Mouse (Mus musculus): ENCODE data around the gene Chchd10. TPM values are rescaled to one million over a fixed set of nuclear protein-coding genes. Genes with fewer than 3 reads are reported as not detected.

Gene Chchd10
- total and polyA plus RNA-seq, 3 experiments, result 147 to 540 (median 254) TPM

- no peaks in the 10 kb centered on the region for H3K27me3 ChIP-seq (replicated peaks)
- TF ChIP-seq POLR2A (IDR thresholded peaks at IDR 0.05; ENCODE audit: low read depth, low read length), result no peak
- no peak for TF ChIP-seq MAX (IDR thresholded peaks at IDR 0.05; ENCODE audit: low read length)
- TF ChIP-seq HCFC1 (IDR thresholded peaks at IDR 0.05; ENCODE audit: low read depth, low read length), result no peak
- TF ChIP-seq CHD2 (IDR thresholded peaks at IDR 0.05; ENCODE audit: low read length), result no peak
- TF ChIP-seq ZKSCAN1 (IDR thresholded peaks at IDR 0.05; ENCODE audit: borderline replicate concordance, low read depth, low read length), result no peak
- TF ChIP-seq USF2 (conservative IDR thresholded peaks at IDR 0.05; ENCODE audit: low read depth, low read length), result no peak
- no peak for TF ChIP-seq TCF12 (IDR thresholded peaks at IDR 0.05; ENCODE audit: low read depth, low read length)
- TF ChIP-seq MAFK (IDR thresholded peaks at IDR 0.05; ENCODE audit: insufficient replicate concordance, low read length), result no peak
- TF ChIP-seq MYC (IDR thresholded peaks at IDR 0.05; ENCODE audit: low read depth, low read length), result no peak
- no peak for TF ChIP-seq BHLHE40 (IDR thresholded peaks at IDR 0.05; ENCODE audit: low read depth, low read length)
- TF ChIP-seq PAX5 (IDR thresholded peaks at IDR 0.05; ENCODE audit: low read length), result no peak
- TF ChIP-seq MEF2A (IDR thresholded peaks at IDR 0.05; ENCODE audit: borderline replicate concordance, low read depth, low read length), result no peak
- dilution Hi-C loops (cut with MboI; ENCODE audit: extremely low pct_ligation_motif_present, extremely low pct_unique_long_range_greater_than_20kb, low sequenced_read_pairs), result no loop called here
- in situ Hi-C loops (cut with MboI; ENCODE audit: low pct_ligation_motif_present, low pct_unique_long_range_greater_than_20kb, low sequenced_read_pairs), result loop anchor here (10.0 kb wide), 1 partner anchor 136 kb away; the partner anchor contains the start of gene Slc5a4b
- H3K9ac ChIP-seq (ENCODE audit: insufficient read depth, low read depth), result no peak overlapping the region
- peaks cover 23 to 36% of the 10 kb centered on the region in 2 experiments for H3K4me1 ChIP-seq (ENCODE audit: control insufficient read depth in 1 of 2, insufficient read depth in 2 of 2)
- no peak overlapping the region for H3K4me3 ChIP-seq (replicated peaks in 1 of 3; ENCODE audit: low read depth in 2 of 3, low read length in 2 of 3, poor library complexity in 1 of 3)
- H3K79me2 ChIP-seq (replicated peaks; ENCODE audit: control insufficient read depth, extremely low read depth, insufficient read depth, poor library complexity, severe bottlenecking), result no peaks in the 10 kb centered on the region
- DNase-seq (ENCODE audit: extremely low read depth), result no peak
- H3K4me2 ChIP-seq (ENCODE audit: insufficient read depth, low read depth, poor library complexity, severe bottlenecking), result no peak overlapping the region
- no peaks in the 10 kb centered on the region for H3K36me3 ChIP-seq (replicated peaks in 1 of 2; ENCODE audit: control insufficient read depth in 1 of 2, insufficient read depth in 1 of 2, low read length in 1 of 2)
- H3K27ac ChIP-seq (ENCODE audit: insufficient read depth, low read depth), result no peak overlapping the region
- H3K9me3 ChIP-seq (replicated peaks; ENCODE audit: low read length), result peaks cover 3% of the 10 kb centered on the region
These were observed 45.9 kb downstream of the Chchd10 start for GRCm38 (mm10) chr10:75978835-75979157.

DNA sequence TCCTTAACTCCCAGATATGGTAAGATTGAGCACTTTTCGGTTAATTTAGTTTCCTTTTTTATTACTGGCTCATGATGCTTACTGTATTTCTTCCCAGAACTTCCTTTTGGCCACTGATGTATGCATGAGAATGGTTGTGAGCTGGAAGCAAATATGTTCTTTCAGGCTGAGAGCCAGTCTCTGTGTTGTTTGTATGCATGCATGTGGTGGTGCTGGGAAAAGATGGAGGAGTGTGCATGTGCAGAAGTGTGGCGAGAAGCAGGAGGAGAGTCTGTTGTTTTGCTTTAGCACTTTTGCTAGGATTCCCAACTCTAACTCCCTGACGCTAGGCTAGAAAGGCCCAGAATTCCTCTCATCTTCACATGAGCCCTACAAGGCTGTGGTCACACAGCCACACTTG, 46.5 kb downstream of the Chchd10 start:
- dilution Hi-C loops (cut with MboI; ENCODE audit: extremely low pct_ligation_motif_present, extremely low pct_unique_long_range_greater_than_20kb, low sequenced_read_pairs), result no loop called here

More for the DNA sequence above, 46.5 kb downstream of the Chchd10 start:
- Histone ChIP-seq H3K27me3 (replicated peaks) (no peaks in the 10 kb centered on the region), H3K27ac (ENCODE audit: insufficient read depth, low read depth) (no peak overlapping the region), H3K4me1 (ENCODE audit: control insufficient read depth in 1 of 2, insufficient read depth in 2 of 2) (peaks cover 23 to 36% of the 10 kb centered on the region in 2 experiments), H3K36me3 (replicated peaks in 1 of 2; ENCODE audit: control insufficient read depth in 1 of 2, insufficient read depth in 1 of 2, low read length in 1 of 2) (no peaks in the 10 kb centered on the region), H3K9ac (ENCODE audit: insufficient read depth, low read depth) (no peak overlapping the region), H3K9me3 (replicated peaks; ENCODE audit: low read length) (no peaks in the 10 kb centered on the region), H3K79me2 (replicated peaks; ENCODE audit: control insufficient read depth, extremely low read depth, insufficient read depth, poor library complexity, severe bottlenecking) (no peaks in the 10 kb centered on the region), H3K4me2 (ENCODE audit: insufficient read depth, low read depth, poor library complexity, severe bottlenecking) (no peak overlapping the region), H3K4me3 (replicated peaks in 1 of 3; ENCODE audit: low read depth in 2 of 3, low read length in 2 of 3, poor library complexity in 1 of 3) (no peak overlapping the region)
- in situ Hi-C loops (cut with MboI; ENCODE audit: low pct_ligation_motif_present, low pct_unique_long_range_greater_than_20kb, low sequenced_read_pairs), result loop anchor here (10.0 kb wide), 1 partner anchor 135 kb away; the partner anchor contains the start of gene Slc5a4b
- DNase-seq (ENCODE audit: extremely low read depth), result no peak
- no peak for TF ChIP-seq ZKSCAN1 (IDR thresholded peaks at IDR 0.05; ENCODE audit: borderline replicate concordance, low read depth, low read length)
- no peak for TF ChIP-seq EP300 (IDR thresholded peaks at IDR 0.05; ENCODE audit: low read length)
- TF ChIP-seq HCFC1 (IDR thresholded peaks at IDR 0.05; ENCODE audit: low read depth, low read length), result no peak
- TF ChIP-seq BHLHE40 (IDR thresholded peaks at IDR 0.05; ENCODE audit: low read depth, low read length), result no peak
- TF ChIP-seq ZC3H11A (IDR thresholded peaks at IDR 0.05; ENCODE audit: low read depth, low read length), result no peak
- TF ChIP-seq RCOR1 (conservative IDR thresholded peaks at IDR 0.05; ENCODE audit: low read depth, low read length), result no peak
- TF ChIP-seq ZNF384 (IDR thresholded peaks at IDR 0.05; ENCODE audit: low read depth, low read length), result no peak
- no peak for TF ChIP-seq MXI1 (IDR thresholded peaks at IDR 0.05; ENCODE audit: low read depth, low read length)
- TF ChIP-seq POLR2A (IDR thresholded peaks at IDR 0.05; ENCODE audit: low read depth, low read length), result no peak
- no peak for TF ChIP-seq NRF1 (IDR thresholded peaks at IDR 0.05; ENCODE audit: low read depth, low read length)
- TF ChIP-seq JUND (conservative IDR thresholded peaks at IDR 0.05; ENCODE audit: low read depth, low read length), result no peak
- no peak for TF ChIP-seq CHD2 (IDR thresholded peaks at IDR 0.05; ENCODE audit: low read length)
- no peak for TF ChIP-seq JUN (IDR thresholded peaks at IDR 0.05; ENCODE audit: insufficient read depth, low read depth, low read length)

Other genes with a start within 250 kb of the Chchd10 start
- gene Cabin1, start 168.8 kb upstream of the Chchd10 start, total RNA-seq (2012; rRNA removed), result 29.0 and 35.8 TPM in 2 replicates
- gene Cabin1, start 168.8 kb upstream of the Chchd10 start, total RNA-seq (2014; rRNA removed), result 11.8 and 12.0 TPM in 2 replicates
- 38.9 and 46.0 TPM in 2 replicates for gene Cabin1, start 168.8 kb upstream of the Chchd10 start, polyA plus RNA-seq (2012; ENCODE audit: insufficient read length, low read depth)
- 229 and 390 TPM in 2 replicates for gene Ddt, start 159.7 kb upstream of the Chchd10 start, total RNA-seq (2012; rRNA removed)
- gene Ddt, start 159.7 kb upstream of the Chchd10 start, total RNA-seq (2014; rRNA removed), result 766 and 869 TPM in 2 replicates
- gene Ddt, start 159.7 kb upstream of the Chchd10 start, polyA plus RNA-seq (2012; ENCODE audit: insufficient read length, low read depth), result 599 and 608 TPM in 2 replicates
- 0.42 and 0.68 TPM in 2 replicates for gene Gm20441, start 152.2 kb upstream of the Chchd10 start, total RNA-seq (2012; rRNA removed)
- gene Gm20441, start 152.2 kb upstream of the Chchd10 start, total RNA-seq (2014; rRNA removed), result 0.55 TPM in 1 of 2 replicates, not detected in the other
- gene Gm20441, start 152.2 kb upstream of the Chchd10 start, polyA plus RNA-seq (2012; ENCODE audit: insufficient read length, low read depth), result not detected in 2 replicates
- 72.3 and 117 TPM in 2 replicates for gene Gstt3, start 151.7 kb upstream of the Chchd10 start, total RNA-seq (2012; rRNA removed)
- 109 and 110 TPM in 2 replicates for gene Gstt3, start 151.7 kb upstream of the Chchd10 start, total RNA-seq (2014; rRNA removed)
- gene Gstt3, start 151.7 kb upstream of the Chchd10 start, polyA plus RNA-seq (2012; ENCODE audit: insufficient read length, low read depth), result 144 and 163 TPM in 2 replicates
- 50.9 and 58.1 TPM in 2 replicates for gene Gstt1, start 134.5 kb upstream of the Chchd10 start, total RNA-seq (2012; rRNA removed)
- 2.4 and 2.9 TPM in 2 replicates for gene Gstt1, start 134.5 kb upstream of the Chchd10 start, total RNA-seq (2014; rRNA removed)
- 4.5 and 6.2 TPM in 2 replicates for gene Gstt1, start 134.5 kb upstream of the Chchd10 start, polyA plus RNA-seq (2012; ENCODE audit: insufficient read length, low read depth)
- 0.17 and 0.21 TPM in 2 replicates for gene Gstt4, start 110.6 kb upstream of the Chchd10 start, total RNA-seq (2012; rRNA removed)
- 0.42 and 0.45 TPM in 2 replicates for gene Gstt4, start 110.6 kb upstream of the Chchd10 start, total RNA-seq (2014; rRNA removed)
- gene Gstt4, start 110.6 kb upstream of the Chchd10 start, polyA plus RNA-seq (2012; ENCODE audit: insufficient read length, low read depth), result 0.80 and 0.94 TPM in 2 replicates
- gene Gstt2, start 95.7 kb upstream of the Chchd10 start, total RNA-seq (2012; rRNA removed), result 126 and 201 TPM in 2 replicates
- 192 and 197 TPM in 2 replicates for gene Gstt2, start 95.7 kb upstream of the Chchd10 start, total RNA-seq (2014; rRNA removed)
- 253 and 304 TPM in 2 replicates for gene Gstt2, start 95.7 kb upstream of the Chchd10 start, polyA plus RNA-seq (2012; ENCODE audit: insufficient read length, low read depth)
- 1,561 and 2,151 TPM in 2 replicates for gene Mif, start 72.9 kb upstream of the Chchd10 start, total RNA-seq (2012; rRNA removed)
- gene Mif, start 72.9 kb upstream of the Chchd10 start, total RNA-seq (2014; rRNA removed), result 1,037 and 1,217 TPM in 2 replicates
- 1,853 and 2,072 TPM in 2 replicates for gene Mif, start 72.9 kb upstream of the Chchd10 start, polyA plus RNA-seq (2012; ENCODE audit: insufficient read length, low read depth)
- 13.1 and 20.4 TPM in 2 replicates for gene Derl3, start 39.7 kb upstream of the Chchd10 start, total RNA-seq (2012; rRNA removed)
- gene Derl3, start 39.7 kb upstream of the Chchd10 start, total RNA-seq (2014; rRNA removed), result 33.9 and 36.6 TPM in 2 replicates
- gene Derl3, start 39.7 kb upstream of the Chchd10 start, polyA plus RNA-seq (2012; ENCODE audit: insufficient read length, low read depth), result 28.9 and 36.2 TPM in 2 replicates
- gene Smarcb1, start 11.5 kb upstream of the Chchd10 start, total RNA-seq (2012; rRNA removed), result 94.9 and 101 TPM in 2 replicates
- 76.2 and 82.3 TPM in 2 replicates for gene Smarcb1, start 11.5 kb upstream of the Chchd10 start, total RNA-seq (2014; rRNA removed)
- 95.6 and 96.0 TPM in 2 replicates for gene Smarcb1, start 11.5 kb upstream of the Chchd10 start, polyA plus RNA-seq (2012; ENCODE audit: insufficient read length, low read depth)
- 0.76 and 1.1 TPM in 2 replicates for gene Mmp11, start 3.4 kb downstream of the Chchd10 start, total RNA-seq (2012; rRNA removed)
- not detected in 2 replicates for gene Mmp11, start 3.4 kb downstream of the Chchd10 start, total RNA-seq (2014; rRNA removed)
- 0.56 and 0.99 TPM in 2 replicates for gene Mmp11, start 3.4 kb downstream of the Chchd10 start, polyA plus RNA-seq (2012; ENCODE audit: insufficient read length, low read depth)
- 0.21 and 0.42 TPM in 2 replicates for gene Gm867, start 7.5 kb downstream of the Chchd10 start, total RNA-seq (2012; rRNA removed)
- gene Gm867, start 7.5 kb downstream of the Chchd10 start, total RNA-seq (2014; rRNA removed), result not detected in 2 replicates
- 2.6 and 3.5 TPM in 2 replicates for gene Gm867, start 7.5 kb downstream of the Chchd10 start, polyA plus RNA-seq (2012; ENCODE audit: insufficient read length, low read depth)
- gene Vpreb3, start 9.9 kb downstream of the Chchd10 start, total RNA-seq (2012; rRNA removed), result 35.6 and 51.5 TPM in 2 replicates
- gene Vpreb3, start 9.9 kb downstream of the Chchd10 start, total RNA-seq (2014; rRNA removed), result 66.3 and 90.1 TPM in 2 replicates
- 104 and 135 TPM in 2 replicates for gene Vpreb3, start 9.9 kb downstream of the Chchd10 start, polyA plus RNA-seq (2012; ENCODE audit: insufficient read length, low read depth)
- 0.84 and 1.6 TPM in 2 replicates for gene Gm5134, start 21.4 kb downstream of the Chchd10 start, total RNA-seq (2012; rRNA removed)
- gene Gm5134, start 21.4 kb downstream of the Chchd10 start, total RNA-seq (2014; rRNA removed), result 0.40 and 0.45 TPM in 2 replicates
- 0.34 and 1.0 TPM in 2 replicates for gene Gm5134, start 21.4 kb downstream of the Chchd10 start, polyA plus RNA-seq (2012; ENCODE audit: insufficient read length, low read depth)
- 24.4 and 26.6 TPM in 2 replicates for gene Zfp280b, start 99.5 kb downstream of the Chchd10 start, total RNA-seq (2012; rRNA removed)
- gene Zfp280b, start 99.5 kb downstream of the Chchd10 start, total RNA-seq (2014; rRNA removed), result 15.2 and 19.0 TPM in 2 replicates
- gene Zfp280b, start 99.5 kb downstream of the Chchd10 start, polyA plus RNA-seq (2012; ENCODE audit: insufficient read length, low read depth), result 30.4 and 36.6 TPM in 2 replicates
- 0.04 TPM in 1 of 2 replicates, not detected in the other for gene Slc5a4b, start 177.8 kb downstream of the Chchd10 start, total RNA-seq (2012; rRNA removed)
- not detected in 2 replicates for gene Slc5a4b, start 177.8 kb downstream of the Chchd10 start, total RNA-seq (2014; rRNA removed)
- not detected in 2 replicates for gene Slc5a4b, start 177.8 kb downstream of the Chchd10 start, polyA plus RNA-seq (2012; ENCODE audit: insufficient read length, low read depth)
- 0.04 TPM in 1 of 2 replicates, not detected in the other for gene Slc5a4a, start 214.3 kb downstream of the Chchd10 start, total RNA-seq (2012; rRNA removed)
- not detected in 2 replicates for gene Slc5a4a, start 214.3 kb downstream of the Chchd10 start, total RNA-seq (2014; rRNA removed)
- gene Slc5a4a, start 214.3 kb downstream of the Chchd10 start, polyA plus RNA-seq (2012; ENCODE audit: insufficient read length, low read depth), result not detected in 2 replicates

All from CH12.LX (cell line).